Mouse (Mus musculus): ENCODE results near the gene Zmynd8. TPM values are rescaled to one million over a fixed set of nuclear protein-coding genes. Genes with fewer than 3 reads are reported as not detected.
"Not testable (repeated sequence)": the region's sequence is repeated elsewhere in the genome, so short reads cannot be mapped to it uniquely, and the experiment has no call there.

Zmynd8 gene
- total RNA-seq, 2 experiments from 2014 or later: 42.9 to 80.1 TPM

DNA sequence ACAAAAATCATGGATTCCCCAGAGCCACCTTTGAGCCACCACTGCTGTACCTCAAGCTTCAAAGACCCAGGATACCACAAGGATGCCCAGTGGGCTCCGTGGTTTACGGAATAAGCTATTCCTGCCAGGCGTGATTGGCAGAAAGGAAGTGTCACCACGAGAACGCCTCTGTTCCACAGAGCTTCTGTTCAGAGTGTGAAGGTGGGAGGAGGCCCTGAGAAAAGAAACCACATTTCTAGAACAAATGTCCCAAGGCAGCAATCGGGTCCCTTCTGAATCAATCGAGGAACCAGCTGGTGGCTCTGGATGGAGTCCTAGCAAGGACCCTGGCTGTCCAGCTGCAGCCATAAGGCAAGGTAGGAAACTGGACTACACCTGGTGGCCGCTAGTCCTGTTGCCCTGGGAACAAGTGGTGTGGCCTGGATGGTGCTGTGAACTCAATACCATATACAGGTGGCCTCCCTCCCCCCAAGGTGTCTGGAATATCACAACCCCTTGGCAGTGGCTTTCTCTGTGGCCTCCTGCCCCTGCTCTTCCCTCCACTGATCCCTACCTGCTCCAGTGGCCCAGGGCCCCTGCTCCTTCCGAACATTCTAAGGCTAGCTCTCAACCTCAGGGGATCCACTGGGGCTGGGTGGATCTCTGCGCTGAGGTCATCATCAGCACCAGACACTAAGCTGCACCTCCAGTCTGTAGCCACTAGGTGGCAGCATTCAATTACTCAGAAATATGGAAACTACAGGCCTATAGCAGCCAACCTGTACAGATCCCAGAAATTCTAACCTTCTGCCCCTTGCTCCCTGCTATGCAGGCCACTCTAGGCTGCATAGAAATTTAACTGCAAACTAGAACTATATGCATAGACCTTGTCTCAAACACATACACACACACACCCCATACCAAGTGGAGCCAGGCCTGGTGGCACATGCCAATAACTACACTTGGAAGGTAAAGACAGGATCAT is 79.5 kb downstream of the Zmynd8 start:
- ATAC-seq (replicated peaks; ENCODE audit: low FRiP score, low TSS enrichment, poor library complexity, severe bottlenecking): peak; percentile 61

GRCm38 (mm10) chr2:165818570-165818969 is 80.2 kb downstream of the Zmynd8 start:
- ATAC-seq (replicated peaks; ENCODE audit: low FRiP score, low TSS enrichment, poor library complexity, severe bottlenecking): no peak

GRCm38 (mm10) chr2:165817437-165817836 is 81.4 kb downstream of the Zmynd8 start:
- no peak for ATAC-seq (replicated peaks; ENCODE audit: low FRiP score, low TSS enrichment, poor library complexity, severe bottlenecking)

GRCm38 (mm10) chr2:165815103-165815880 is 83.5 kb downstream of the Zmynd8 start:
- no peak for ATAC-seq (replicated peaks; ENCODE audit: low FRiP score, low TSS enrichment, poor library complexity, severe bottlenecking)

DNA sequence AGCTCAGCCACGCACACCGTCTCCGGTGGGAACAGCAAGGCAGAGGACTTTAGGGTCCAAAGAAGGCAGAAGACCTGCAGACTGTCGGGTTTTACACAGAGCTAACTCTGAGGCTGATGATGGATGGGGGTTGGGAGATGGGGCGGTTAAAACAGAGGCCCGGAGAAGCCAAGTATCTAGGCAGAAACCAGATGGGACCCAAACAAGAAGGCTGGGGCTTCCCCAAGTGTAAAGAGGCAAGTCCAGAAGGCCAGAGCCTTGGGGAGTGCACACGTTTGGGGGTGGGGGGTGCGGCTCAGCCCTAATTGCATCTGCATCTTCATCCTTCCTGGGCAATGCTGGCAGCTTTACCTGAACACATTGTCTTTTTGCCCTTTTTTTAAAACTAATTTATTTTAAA is 85.9 kb downstream of the Zmynd8 start:
- ATAC-seq (replicated peaks; ENCODE audit: low FRiP score, low TSS enrichment, poor library complexity, severe bottlenecking): no peak

- peak; percentile 79 for ATAC-seq (replicated peaks; ENCODE audit: low FRiP score, low TSS enrichment, poor library complexity, severe bottlenecking)
These were observed 87.3 kb downstream of the Zmynd8 start for GRCm38 (mm10) chr2:165811536-165811935.

- no peak for ATAC-seq (replicated peaks; ENCODE audit: low FRiP score, low TSS enrichment, poor library complexity, severe bottlenecking)
These were observed 88.8 kb downstream of the Zmynd8 start for GRCm38 (mm10) chr2:165809901-165810477.

GRCm38 (mm10) chr2:165809091-165809490 is 89.7 kb downstream of the Zmynd8 start:
- ATAC-seq (replicated peaks; ENCODE audit: low FRiP score, low TSS enrichment, poor library complexity, severe bottlenecking): 0 out of 2 replicates have a peak, but pooled peaks have one; percentile 15

- ATAC-seq (replicated peaks; ENCODE audit: low FRiP score, low TSS enrichment, poor library complexity, severe bottlenecking): no peak
These were observed 90.4 kb downstream of the Zmynd8 start for GRCm38 (mm10) chr2:165808179-165808975.

- not testable (repeated sequence) for ATAC-seq (replicated peaks; ENCODE audit: low FRiP score, low TSS enrichment, poor library complexity, severe bottlenecking)
These were observed 98.6 kb downstream of the Zmynd8 start for GRCm38 (mm10) chr2:165800174-165800573.

DNA sequence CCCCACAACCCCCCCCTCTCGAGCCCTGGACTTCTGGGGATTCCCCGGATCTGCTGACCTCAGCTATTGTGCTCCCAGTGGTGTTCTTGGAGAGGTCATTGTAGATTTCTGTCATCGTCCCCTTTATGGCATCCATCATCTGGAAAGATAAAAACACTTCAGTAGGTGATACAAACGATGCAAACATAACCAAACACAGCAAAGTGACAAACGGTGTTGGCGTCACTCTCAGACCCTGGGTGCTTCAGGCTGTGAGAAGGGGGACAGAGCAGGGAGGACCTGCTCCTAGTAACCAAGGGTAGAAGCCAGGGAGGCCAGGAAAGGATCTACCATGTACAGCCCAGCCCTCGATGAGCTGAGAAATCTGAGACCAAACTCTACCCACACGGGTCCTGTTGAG is 100.9 kb downstream of the Zmynd8 start:
- no peak for ATAC-seq (replicated peaks; ENCODE audit: low FRiP score, low TSS enrichment, poor library complexity, severe bottlenecking)

DNA sequence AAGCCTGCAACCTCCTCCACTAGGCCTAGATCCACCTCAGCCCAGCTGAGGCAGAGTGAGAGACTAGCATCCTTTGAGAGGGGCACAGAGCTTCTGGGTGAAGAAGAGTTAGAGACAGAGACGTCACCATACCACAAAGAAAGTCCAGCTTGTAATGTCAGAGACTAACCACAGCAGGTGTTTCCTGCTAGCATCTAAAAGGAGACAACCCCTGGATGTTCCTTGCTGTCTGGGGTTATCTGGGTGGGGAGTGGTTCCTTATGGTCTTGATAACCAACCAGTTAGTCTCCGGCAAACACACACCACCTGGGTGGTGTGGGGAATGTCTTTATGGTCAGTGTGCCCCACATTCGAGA is 105.6 kb downstream of the Zmynd8 start:
- peak; percentile 73 for ATAC-seq (replicated peaks; ENCODE audit: low FRiP score, low TSS enrichment, poor library complexity, severe bottlenecking)

DNA sequence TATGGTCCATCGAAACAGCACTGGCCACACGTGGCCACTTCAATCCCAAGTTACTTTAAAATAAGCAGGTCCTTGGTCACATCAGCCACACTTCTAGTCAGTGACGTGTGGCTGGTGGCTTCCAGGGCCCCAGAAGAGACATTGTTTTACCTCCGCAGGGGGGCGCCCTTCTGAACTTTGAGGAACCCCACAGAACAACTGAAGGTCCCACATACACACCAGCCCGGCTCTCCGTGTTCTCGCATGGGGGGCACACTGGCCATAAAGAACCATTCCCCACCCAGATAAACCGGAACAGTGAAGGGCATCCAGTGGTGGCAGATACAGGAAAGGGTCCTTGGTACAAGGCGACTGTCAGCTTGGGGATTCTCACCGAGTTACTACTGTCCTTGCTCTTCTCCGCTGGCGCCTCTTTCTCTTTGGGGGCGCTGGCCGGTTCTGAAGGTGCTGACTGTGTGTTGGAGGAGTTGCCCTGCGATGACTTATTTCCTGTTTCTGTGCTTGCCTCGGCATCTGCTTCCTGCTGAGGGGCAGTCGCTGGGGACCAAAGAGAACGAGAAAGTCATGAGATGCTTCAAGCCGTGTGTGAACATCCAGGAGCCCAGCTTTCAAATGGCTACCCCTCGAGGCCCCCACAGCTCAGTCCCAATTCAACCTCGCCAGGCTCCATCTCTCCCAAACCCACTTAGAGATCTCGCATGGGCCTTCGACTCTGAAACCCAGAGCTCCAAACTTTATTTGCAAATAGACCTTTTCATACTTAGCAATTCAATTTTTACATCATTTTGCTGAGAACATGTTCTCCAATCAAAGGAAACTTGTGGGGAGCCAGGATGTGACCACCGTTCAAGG is 106.2 kb downstream of the Zmynd8 start:
- ATAC-seq (replicated peaks; ENCODE audit: low FRiP score, low TSS enrichment, poor library complexity, severe bottlenecking): no peak

- no peak for ATAC-seq (replicated peaks; ENCODE audit: low FRiP score, low TSS enrichment, poor library complexity, severe bottlenecking)
These were observed 107.2 kb downstream of the Zmynd8 start for GRCm38 (mm10) chr2:165791657-165792056.

GRCm38 (mm10) chr2:165791026-165791425 is 107.8 kb downstream of the Zmynd8 start:
- no peak for ATAC-seq (replicated peaks; ENCODE audit: low FRiP score, low TSS enrichment, poor library complexity, severe bottlenecking)

DNA sequence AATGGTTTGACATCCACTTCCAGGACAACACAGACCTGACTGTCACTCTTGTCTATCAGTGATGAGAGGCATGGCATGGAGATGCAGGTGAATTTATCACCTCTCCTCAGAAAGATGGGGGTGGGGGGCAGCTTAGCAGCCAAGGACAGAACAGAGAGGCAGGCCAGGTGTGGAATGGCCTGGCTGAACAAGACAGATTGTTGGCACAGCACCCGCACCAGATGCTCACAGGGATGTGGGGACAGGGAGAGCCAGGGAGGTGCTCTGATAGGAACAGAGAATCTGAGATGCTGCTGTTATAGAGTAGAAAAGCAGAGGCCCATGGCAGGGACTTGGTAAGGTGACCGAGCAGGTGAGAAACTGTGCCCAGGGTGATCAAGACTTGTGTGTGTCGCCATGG is 109.1 kb downstream of the Zmynd8 start:
- no peak for ATAC-seq (replicated peaks; ENCODE audit: low FRiP score, low TSS enrichment, poor library complexity, severe bottlenecking)

GRCm38 (mm10) chr2:165788796-165789195 is 110.0 kb downstream of the Zmynd8 start:
- ATAC-seq (replicated peaks; ENCODE audit: low FRiP score, low TSS enrichment, poor library complexity, severe bottlenecking): no peak

GRCm38 (mm10) chr2:165788005-165788404 is 110.8 kb downstream of the Zmynd8 start:
- peak; percentile 43 for ATAC-seq (replicated peaks; ENCODE audit: low FRiP score, low TSS enrichment, poor library complexity, severe bottlenecking)
